Mouse (Mus musculus) layer of hippocampus, postnatal 10 days (tissue): Measurements from ENCODE around the gene Nol9. TPM values are rescaled to one million over a fixed set of nuclear protein-coding genes. Genes with fewer than 3 reads are reported as not detected.
A peak's percentile ranks its signal among the peaks of the same experiment; 100 is the strongest.
"Not testable (repeated sequence)": the region's sequence is repeated elsewhere in the genome, so short reads cannot be mapped to it uniquely, and the experiment has no call there.

Source experiments
- DNase-seq, 2 experiments: peaks; one replicate each; pipeline ENCODE4 v3.0.0; 2021; ENCODE audit warnings: low spot score in 2 of 2
- total RNA-seq, 2 experiments: library from RNA; stranded (reverse); gene quantifications; 2 replicates each; pipeline ENCODE4 v1.2.3; 2021

Gene Nol9
- total RNA-seq, 2 experiments from 2014 or later = 27.3 to 31.6 TPM

DNA sequence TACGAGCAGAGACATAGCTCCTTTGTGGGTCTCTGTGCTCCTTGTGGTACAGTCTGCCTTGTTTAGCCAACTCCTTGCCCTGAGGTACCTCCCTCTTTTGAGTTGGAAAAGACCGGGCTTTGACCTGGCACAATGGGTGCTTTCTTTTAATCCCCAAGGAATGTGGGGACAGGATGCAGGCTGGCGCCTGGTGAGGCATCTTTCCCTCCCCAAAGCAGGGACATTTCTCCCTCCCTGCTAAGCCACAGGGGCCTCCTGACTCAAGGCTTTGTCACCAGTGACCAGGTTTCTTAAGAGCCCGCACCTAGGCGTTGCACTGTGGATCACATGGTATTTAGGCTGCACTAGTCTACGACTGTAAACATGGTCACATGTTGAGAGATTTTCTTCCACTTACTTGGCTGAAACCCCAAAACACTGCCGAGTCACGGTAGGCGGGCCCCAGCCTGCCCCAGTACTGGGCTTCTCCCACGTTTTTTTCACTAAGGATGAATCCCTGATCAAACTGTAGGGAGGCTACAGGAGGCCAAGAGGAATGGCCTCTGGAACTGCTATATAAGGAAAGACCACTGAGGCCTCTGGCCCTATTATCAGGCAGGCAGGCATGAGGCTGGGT is 28.9 kb upstream of the Nol9 start:
- DNase-seq = peak in 1 of 2 experiments; percentile 28

DNA sequence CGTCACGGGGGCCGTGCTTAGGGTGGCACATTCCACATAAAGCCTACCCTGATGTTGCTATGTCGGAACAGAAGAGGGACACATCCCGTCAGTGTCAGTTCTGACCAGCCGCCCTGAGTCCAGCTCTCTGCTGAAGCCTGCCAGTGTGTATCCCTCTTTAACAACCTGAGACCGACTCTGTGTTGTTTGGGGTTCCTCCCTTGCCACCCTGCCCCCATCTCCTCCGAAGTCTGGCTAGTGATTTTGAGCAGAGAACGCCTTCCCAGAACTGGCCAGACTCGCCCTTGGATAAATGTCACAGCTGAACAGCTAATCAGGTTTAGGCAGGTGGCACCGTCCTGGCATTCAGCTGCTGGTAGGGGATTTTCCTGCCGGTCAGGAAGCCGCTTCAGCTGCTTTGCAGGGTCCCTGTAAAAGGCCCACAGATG is 28.4 kb upstream of the Nol9 start:
- no peak for DNase-seq

DNA sequence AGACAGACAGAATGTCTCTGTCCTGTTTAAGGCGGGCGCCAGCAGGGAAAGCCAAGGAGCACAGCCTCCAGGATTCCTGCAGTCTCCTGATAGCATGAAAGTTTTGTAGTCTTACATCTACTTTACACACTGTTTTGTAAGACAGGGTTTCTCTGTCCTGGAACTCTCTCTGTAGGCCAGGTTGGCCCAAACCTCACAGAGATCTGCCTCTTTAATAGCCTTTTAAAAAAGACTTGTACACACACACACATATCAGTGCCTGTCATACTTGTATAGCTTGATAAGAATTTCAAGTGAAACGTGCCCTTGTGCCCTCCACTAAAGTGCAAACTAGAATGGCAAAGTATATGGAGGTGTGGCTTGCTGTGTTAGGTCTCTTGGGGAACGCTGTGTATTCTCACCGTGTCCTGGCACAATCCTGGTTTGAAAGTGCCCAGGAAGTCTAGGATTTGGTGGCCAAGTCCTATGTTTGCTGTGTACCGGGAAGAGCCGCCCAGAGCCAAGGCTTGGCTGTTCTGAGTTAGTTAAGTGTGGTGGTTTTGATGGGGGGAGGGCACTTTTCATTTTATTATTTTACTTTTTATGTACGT is 27.9 kb upstream of the Nol9 start:
- no peak for DNase-seq

DNA sequence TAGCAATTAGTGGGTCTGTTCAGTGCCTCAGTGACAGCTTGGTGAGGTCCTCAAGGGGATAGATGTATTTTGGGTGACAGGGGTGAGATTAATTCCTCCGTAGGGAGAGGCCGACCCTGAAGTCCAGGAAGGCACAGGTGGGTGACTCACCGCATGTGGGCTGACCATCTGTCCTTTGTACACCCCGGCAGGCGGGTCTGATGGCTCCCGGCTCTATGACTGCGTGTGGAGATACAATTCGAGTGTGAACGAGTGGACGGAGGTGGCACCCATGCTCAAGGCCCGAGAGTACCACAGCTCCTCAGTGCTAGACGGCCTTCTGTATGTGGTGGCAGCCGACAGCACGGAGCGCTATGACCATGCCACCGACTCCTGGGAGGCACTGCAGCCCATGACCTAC is 27.0 kb upstream of the Nol9 start:
- DNase-seq = no peak

DNA sequence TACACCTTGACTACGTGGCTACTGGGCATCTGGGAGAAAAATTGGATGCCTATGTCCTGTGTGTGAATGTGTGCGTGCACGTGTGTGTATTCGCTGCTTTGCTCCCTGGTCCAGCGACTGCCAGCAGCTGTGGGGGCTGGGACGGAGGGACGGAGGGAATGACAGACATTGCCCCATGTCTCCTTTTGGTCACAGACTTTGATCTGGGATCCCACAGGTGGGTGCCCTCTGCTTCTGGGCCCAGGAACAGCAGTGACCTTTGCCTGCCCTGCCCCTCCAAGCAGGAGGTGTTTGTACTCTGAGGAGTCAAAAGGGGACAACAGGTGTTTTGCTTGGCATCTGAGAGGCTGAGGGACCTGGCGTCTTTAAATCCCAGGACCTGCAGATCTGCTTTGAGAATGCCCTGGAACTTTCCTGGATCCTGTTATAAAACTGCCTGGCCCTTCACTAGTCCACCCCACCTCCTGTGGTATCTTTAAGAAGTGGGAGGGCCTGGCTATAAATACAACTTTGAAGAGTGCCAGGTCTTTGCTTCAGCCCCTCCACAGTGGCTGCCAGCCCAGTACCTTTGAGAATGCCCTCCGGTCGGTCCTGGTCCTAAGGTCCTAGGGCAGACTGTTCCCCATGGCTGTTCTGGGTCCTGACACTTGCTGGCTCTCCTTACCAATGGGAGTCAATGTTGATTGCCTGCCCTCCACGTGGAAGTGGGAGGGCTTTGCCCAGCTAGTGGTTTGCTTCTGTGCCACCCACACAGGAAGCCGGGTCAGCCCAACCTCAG is 25.9 kb upstream of the Nol9 start:
- DNase-seq = no peak

DNA sequence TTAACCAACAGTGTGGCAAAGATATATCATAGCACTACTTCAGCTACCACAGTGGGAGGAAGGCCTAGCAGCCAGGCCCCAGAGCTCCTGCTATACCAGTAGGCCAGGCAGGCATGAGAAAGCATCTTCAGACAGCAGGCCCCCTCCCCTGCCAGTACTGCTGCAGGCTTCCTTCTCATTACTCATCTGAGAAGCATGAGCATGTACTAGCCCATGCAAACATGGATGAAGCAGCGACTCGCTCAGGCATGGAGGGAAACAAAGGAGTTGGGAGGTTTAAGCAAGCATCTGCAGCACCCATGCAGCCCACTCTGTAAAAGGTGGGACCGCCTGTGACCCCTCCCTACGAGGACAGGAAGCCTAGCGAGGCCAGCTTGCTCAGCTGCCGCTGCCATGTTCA is 20.0 kb upstream of the Nol9 start:
- no peak for DNase-seq

DNA sequence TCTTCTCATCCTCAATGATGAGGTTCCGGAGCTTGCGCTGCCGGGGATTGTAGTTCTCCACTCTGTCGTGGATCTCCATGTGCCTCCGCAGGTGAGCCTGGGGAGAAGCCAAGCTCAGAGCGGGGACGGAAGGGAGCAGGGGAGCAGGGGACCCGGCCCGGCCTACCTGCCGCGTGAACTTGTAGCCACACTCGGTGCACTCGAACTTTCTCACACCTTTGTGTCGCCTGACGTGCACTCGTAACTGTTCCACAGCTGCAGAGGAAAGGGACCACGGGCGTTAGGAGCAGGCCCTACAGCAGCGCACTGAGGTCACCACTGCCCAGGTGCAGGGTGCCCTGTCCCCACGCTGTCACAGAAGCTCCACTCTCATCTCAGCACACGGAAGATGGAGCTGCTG is 19.1 kb upstream of the Nol9 start:
- no peak for DNase-seq

DNA sequence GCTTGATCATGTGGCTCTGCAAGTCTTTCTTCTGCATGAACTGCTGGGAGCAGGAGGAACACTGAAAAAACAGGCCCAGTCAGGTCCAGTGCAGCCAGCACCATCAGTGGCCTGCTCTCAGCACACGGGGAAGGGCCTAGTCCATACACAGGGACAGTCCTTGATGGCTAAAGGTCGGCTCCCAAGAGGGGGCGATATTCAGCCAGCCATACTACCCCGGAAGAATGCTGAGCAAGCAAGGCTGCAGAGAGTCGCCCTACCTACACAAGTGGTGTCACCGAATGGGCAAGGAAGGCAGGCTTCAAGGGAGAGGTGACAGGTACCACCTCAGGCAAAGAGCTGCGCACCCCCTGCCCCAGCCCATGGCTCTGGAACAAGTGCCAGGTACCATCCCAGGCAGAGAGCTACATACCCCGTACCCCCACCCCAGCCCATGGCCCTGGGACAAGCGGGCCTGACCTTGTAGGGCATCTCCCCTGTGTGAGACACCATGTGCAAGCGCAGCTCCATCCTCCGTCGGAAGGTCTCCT is 17.5 kb upstream of the Nol9 start:
- no peak for DNase-seq

DNA sequence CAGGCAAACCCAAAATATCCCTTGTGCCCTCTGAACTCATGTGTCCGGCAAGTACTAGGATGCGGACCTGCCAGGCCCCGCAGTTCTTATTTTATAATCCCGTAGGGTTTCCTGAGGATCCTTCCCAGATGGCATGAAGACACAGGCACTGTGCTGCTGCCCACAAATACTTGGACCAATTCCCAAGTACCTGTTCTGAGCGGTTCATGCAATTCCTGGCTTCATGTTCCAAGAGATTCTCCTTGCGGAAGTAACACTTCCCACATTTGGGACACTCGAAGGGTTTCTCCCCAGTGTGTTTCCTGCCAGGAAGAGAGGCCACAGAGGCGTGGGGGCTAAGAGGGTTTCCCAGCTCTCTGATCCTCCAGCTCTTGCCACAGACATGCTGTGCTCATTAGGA is 16.6 kb upstream of the Nol9 start:
- DNase-seq = no peak

DNA sequence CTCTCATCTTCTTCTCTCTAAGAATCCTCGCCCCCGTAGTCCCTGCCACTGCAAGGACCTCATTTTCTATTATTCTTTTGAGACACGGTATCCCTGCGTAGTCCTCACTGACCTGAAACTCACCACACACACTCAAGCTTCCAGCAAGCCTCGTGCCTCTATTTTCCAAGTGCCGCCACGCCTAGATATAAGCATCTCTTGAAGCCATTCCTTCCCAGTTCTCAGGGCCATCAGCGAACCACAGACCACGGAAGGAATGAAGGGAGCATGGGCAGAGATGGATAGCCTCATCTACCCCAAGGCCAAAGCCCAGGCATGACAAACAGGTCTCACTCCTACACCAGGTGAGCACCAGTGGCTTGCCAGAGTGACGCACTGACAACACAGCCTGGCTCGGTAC is 14.6 kb upstream of the Nol9 start:
- peak in 1 of 2 experiments; percentile 8 for DNase-seq

DNA sequence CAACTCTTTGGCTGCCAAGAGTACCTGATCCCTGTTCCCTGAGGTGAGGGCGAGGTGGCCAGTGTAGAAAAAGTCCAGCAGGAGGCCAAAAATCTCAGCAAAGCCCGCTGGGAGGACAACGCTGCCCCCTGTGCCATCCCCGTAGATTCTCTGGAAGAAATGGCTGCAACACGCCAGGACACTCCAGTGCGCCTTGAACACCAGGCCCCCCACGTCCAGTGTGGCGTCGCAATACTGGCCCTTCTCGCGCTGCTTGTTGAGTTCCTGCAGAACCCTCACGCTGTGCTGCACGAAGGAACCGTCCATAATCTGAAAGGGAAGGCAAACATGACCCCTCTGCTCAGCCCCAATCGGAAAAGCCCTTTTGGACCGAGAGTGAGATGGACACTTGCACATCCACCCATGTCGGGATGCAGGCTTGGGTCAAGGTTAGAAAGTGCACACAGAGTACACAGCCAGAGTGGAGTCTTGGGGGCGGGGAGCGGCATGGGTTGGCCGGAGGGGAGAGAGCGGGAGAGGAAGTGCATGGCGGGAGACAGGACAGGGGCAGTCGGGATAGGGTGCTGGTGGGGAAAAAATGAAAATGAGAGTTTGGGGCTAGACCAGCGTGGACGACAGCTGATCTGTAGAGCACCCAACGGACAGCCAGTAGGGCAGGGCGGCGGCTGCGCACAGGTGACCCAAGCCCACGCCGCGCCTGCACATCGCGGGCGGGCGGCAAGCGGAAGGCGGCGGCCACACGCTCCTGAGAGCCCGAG is 12.2 kb upstream of the Nol9 start:
- DNase-seq = peak in 1 of 2 experiments; percentile 17

DNA sequence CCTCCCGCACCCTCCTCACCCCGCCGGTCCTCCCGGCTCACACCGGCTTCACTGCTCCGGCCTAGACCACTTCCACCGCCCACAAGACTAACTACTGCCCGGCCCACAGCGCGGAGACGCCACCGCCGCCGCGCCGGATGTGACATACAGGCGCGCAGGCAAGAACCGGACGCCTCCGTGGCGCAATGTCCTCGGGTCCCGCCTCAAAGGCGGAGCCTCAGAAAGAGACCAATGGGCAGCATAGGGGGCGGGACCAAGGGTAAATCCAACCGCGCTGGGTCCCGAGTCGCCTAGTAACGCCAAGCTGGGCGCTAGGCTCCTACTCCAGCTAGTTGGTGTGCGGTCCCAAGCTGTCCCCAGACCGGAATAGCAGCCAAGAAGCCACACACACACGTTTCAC is 11.6 kb upstream of the Nol9 start, which contains the start of gene Zbtb48:
TSS of gene Zbtb48 (minus strand) at position 148 of the 400 bp plus-strand sequence.
- DNase-seq = peak; percentile 93 to 95

DNA sequence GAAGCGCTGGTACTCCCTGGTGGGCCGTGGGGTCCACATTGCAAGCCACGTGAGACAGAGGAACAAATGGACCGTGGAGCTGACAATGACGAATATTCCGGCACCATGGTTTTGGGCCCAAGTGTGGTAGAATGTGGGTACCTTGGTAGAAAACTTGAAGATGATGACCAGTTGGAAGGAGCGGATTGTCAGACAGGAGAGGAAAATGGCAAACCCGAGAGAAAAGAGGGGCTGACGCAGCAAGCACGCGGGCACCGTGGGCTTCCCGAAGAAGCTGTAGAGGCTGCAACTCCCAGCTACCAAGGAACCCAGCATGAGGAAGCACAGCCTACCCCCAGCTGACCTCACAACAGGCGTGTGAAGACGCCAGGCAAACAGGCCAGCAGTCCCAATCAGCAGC is 10.7 kb upstream of the Nol9 start:
- peak in 1 of 2 experiments; percentile 20 for DNase-seq

DNA sequence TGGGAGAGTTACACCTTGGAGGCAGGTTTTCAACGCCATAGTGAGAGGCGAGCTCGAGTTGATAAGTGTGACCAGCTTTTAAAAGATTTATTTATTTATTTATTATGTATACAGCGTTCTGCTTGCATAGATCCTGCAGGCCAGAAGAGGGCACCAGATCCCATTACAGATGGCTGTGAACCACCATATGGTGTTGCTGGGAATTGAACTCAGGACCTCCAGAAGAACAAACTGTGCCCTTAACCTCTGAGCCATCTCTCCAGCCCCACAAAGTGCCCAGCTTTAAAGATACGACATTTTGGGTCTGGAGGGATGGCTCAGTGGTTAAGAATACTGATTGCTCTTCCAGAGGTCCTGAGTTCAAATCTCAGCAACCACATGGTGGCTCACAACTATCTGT is 10.0 kb upstream of the Nol9 start:
- DNase-seq = peak in 1 of 2 experiments; percentile 19

DNA sequence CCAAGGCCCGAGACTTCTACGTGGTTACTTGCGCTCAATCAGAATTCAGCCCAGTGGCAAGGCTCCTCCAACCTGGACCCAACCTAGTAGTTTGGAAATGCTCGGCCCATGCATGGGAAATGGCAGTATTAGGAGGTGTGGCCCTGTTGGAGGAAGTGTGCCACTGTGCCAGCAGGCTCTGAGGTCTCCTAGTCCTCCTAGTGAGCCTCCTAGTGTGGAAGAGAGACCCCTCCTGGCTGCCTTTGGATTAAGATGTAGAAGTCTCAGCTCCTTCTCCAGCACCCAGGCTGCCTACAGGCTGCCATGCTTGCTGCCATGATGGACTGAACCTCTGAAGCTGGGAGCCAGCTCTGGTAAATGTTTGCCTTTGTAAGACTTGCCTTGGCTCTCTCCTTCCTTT is 9.1 kb upstream of the Nol9 start:
- DNase-seq = peak in 1 of 2 experiments; percentile 43

DNA sequence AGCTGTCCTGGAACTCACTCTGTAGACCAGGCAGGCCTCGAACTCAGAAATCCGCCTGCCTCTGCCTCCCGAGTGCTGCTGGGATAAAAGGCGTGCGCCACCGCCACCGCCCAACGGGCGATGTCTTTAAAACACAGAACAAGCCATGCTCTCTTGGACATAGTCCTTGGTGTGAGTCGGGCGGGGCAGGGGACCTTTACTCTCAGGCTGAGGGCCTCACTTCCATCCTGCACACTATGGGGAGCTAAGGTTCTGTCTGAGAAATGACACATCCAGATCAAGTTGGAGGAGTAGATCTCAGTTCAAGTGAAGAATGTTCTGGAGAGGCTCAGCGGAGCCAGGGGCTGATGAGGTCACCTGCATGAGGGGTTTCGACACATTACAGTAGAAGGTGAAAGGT is 6.2 kb upstream of the Nol9 start:
- DNase-seq = no peak

DNA sequence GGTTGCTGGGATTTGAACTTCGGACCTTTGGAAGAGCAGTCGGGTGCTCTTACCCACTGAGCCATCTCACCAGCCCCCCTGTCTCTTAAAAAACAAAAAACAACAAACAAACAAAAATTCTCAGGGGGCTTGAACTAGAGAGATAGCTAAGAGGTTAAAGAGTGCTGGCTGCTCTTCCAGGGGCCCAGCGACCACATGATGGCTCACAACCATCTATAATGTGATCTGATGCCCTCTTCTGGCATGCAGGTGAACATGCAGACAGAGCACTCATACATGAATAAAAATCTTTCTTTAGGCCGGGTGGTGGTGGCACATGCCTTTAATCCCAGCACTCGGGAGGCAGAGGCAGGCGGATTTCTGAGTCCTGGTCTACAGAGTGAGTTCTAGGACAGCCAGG is 2.7 kb upstream of the Nol9 start:
- DNase-seq = not testable (repeated sequence)

DNA sequence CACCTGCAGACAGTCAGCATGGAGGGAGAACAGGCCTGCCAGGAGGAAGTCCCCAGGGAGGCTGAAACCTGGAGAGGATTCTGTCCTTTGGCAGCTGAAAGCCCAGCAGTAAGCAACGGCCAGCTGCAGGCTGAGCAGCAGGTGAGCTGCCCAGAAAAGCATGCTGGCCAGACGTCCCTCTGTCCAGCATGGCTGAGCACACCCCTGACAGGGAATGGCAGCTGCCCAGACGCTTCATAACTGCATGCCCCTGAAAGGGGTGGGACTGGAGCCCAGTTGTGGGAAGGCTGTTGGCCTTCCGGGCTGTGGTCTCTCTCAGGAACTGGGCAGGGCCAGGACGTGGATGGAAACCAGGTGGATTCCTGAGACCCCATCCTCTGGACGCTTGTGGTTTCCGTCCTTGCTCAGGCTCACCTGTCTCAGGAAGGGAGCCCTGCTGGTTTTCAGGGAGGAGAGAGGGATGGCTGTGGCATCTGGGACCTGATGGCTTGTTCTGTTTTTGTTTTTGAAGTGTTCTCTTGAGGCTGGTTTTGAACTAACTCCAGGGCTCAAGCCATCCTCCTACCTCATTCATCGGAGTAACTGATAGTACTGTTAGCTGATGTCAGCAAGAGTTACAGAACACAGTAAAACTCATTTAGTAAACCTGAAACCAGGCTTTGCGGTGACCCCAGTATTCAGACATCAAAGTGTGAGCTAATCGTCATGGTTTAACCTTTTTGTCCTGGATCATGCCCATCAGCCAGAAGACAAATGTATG is 716 bp upstream of the Nol9 start, which contains the start of gene Tas1r1:
TSS of gene Tas1r1 (minus strand) at position 344 of the 760 bp plus-strand sequence.
- DNase-seq = no peak

DNA sequence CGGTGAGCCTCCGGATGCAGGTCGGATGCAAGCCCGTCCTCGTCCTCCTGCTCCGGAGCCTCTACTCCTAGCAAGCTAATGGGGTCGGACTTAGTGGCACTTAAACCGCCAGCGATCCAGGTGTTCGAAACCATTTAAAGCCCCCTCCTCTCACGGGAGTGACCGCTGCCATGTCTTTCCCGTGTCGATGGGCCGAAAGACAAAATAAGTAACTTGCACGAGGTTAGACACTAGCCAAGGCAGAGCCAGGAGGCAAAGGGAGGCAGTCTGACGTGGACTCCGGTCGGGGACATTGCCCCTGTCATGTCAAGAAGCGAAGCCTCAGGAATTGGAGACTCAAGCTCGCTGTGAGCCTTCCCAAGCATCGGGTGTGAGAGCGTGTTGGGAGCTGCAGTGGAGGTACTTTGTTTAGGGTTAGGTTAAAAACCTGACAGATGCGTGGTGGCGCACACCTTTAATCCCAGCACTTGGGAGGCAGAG is 750 bp downstream of the Nol9 start:
- DNase-seq = no peak

DNA sequence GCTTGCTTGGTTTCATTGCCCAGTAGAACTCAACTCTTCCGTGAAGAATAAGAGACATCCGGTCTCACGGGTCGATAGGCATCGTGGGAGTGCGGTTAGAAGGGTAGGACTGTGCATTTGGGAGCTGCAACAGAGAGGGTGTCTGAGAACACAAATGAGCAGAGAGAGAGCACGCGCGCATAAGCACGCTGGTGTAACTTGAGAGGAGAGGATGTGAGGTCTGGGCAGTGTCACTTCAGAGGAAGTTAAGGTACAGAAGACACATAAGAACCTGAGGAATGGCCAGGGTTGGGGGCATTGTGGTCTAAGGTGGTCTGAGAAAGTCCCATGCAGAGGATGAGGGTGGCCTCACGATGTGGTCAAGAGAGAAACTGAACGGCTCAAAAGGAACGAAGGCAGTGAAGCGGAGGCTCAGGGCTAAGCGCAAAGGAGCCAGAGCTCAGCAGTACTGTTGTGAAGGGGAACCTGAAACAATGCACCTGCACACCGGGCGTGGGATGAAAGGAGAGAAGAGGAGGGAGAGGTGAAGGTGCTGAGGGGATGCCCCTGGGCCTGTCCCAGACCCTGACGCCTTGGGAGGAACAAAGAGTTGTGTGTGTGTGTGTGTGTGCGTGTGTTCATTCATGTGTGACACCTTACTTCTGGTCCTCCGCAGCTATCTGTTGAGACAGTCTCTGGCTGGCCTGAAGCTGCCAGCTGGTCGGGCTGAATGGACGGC is 3.0 kb downstream of the Nol9 start:
- DNase-seq = no peak
